Mouse (Mus musculus) heart, embryonic 13.5 days (tissue): ENCODE measurements around the gene Cxcl14. TPM values are rescaled to one million over a fixed set of nuclear protein-coding genes. Genes with fewer than 3 reads are reported as not detected.

Source experiments
- ATAC-seq: fragments of 200-750 bp; cut with Nextera tagmentation; 2 replicates; pipeline ENCODE4 v1.8.0; 2017; ENCODE audit warnings: moderate TSS enrichment; ENCODE audit not compliant: insufficient number of reproducible peaks, low FRiP score, low TSS enrichment; ENCODE audit errors: extremely low read depth
- H3K27ac ChIP-seq: fragments of 300-500 bp; sonication (generic); replicated peaks from 2 replicates; pipeline ENCODE4 v1.5.1; 2015; ENCODE audit warnings: moderate library complexity, mild to moderate bottlenecking, inconsistent platforms
- H3K27me3 ChIP-seq: fragments of 300-500 bp; sonication (generic); replicated peaks from 2 replicates; pipeline ENCODE4 v1.6.1; 2015; ENCODE audit warnings: mild to moderate bottlenecking, inconsistent platforms
- H3K36me3 ChIP-seq: fragments of 300-500 bp; sonication (generic); 2 replicates; pipeline ENCODE4 v1.6.1; 2015; ENCODE audit warnings: mild to moderate bottlenecking, inconsistent platforms
- H3K4me1 ChIP-seq: fragments of 300-500 bp; sonication (generic); 2 replicates; pipeline ENCODE4 v1.6.1; 2015; ENCODE audit warnings: inconsistent platforms
- H3K4me2 ChIP-seq: fragments of 300-500 bp; sonication (generic); 2 replicates; pipeline ENCODE4 v1.6.1; 2015; ENCODE audit warnings: inconsistent platforms, mild to moderate bottlenecking, moderate library complexity
- H3K4me3 ChIP-seq: fragments of 300-500 bp; sonication (generic); 2 replicates; pipeline ENCODE4 v1.5.1; 2015; ENCODE audit warnings: moderate library complexity, mild to moderate bottlenecking, inconsistent platforms
- H3K9ac ChIP-seq: fragments of 300-500 bp; sonication (generic); 2 replicates; pipeline ENCODE4 v1.6.1; 2015; ENCODE audit warnings: inconsistent platforms, mild to moderate bottlenecking, moderate library complexity
- H3K9me3 ChIP-seq: fragments of 300-500 bp; sonication (generic); 2 replicates; pipeline ENCODE4 v1.6.1; 2016; ENCODE audit warnings: inconsistent platforms
- WGBS: fragments of 180-500 bp; shearing (Covaris S2); methylation state at CpG from one replicate; pipeline ENCODE4 v1.1.7; 2015; ENCODE audit warnings: mixed read lengths; 5-methylcytosine and 5-hydroxymethylcytosine counted together
- polyA plus RNA-seq: library from polyadenylated mRNA; unstranded; fragments of >200 nt; fragmentation: Nextera tagmentation; extraction: Ambion mirVana; gene quantifications from 2 replicates; pipeline ENCODE4 v1.2.1, GENCODE M21; 2015

Gene Cxcl14
- polyA plus RNA-seq, 1 experiment from 2014 or later: 1.9 TPM

GRCm38 (mm10) chr13:56262269-56262668 lies 34.1 kb downstream of the Cxcl14 start:
- H3K4me2 ChIP-seq: no peak overlapping the region
- no peak overlapping the region for H3K9ac ChIP-seq
- ATAC-seq: no peak
- H3K4me3 ChIP-seq: no peak overlapping the region
- H3K27ac ChIP-seq: no peak overlapping the region
- H3K9me3 ChIP-seq: no peaks in the 10 kb centered on the region
- peaks cover 9% of the 10 kb centered on the region for H3K4me1 ChIP-seq
- H3K27me3 ChIP-seq: peaks cover 90% of the 10 kb centered on the region
- WGBS: 38% methylated on average over 4 of the region's 4 CpGs
- H3K36me3 ChIP-seq: no peaks in the 10 kb centered on the region

GRCm38 (mm10) chr13:56260344-56260780 lies 36.0 kb downstream of the Cxcl14 start:
- Histone ChIP-seq H3K4me2 (no peak overlapping the region), H3K27ac (no peak overlapping the region), H3K4me3 (no peak overlapping the region), H3K27me3 (peaks cover 100% of the 10 kb centered on the region), H3K9me3 (no peaks in the 10 kb centered on the region), H3K36me3 (no peaks in the 10 kb centered on the region), H3K4me1 (peaks cover 9% of the 10 kb centered on the region), H3K9ac (no peak overlapping the region)
- ATAC-seq: no peak
- 4% methylated on average over 17 of the region's 17 CpGs for WGBS

GRCm38 (mm10) chr13:56259926-56260250 lies 36.5 kb downstream of the Cxcl14 start:
- peaks cover 9% of the 10 kb centered on the region for H3K4me1 ChIP-seq
- no peak overlapping the region for H3K4me3 ChIP-seq
- 2% methylated on average over 5 of the region's 5 CpGs for WGBS
- no peak overlapping the region for H3K9ac ChIP-seq
- H3K27ac ChIP-seq: no peak overlapping the region
- H3K4me2 ChIP-seq: no peak overlapping the region
- ATAC-seq: no peak
- H3K36me3 ChIP-seq: no peaks in the 10 kb centered on the region
- H3K27me3 ChIP-seq: peaks cover 100% of the 10 kb centered on the region
- H3K9me3 ChIP-seq: no peaks in the 10 kb centered on the region

GRCm38 (mm10) chr13:56259021-56259925 lies 37.1 kb downstream of the Cxcl14 start:
- Histone ChIP-seq H3K4me3 (peak overlapping the region; percentile 34), H3K27ac (no peak overlapping the region), H3K9ac (no peak overlapping the region), H3K9me3 (no peaks in the 10 kb centered on the region), H3K4me2 (peak overlapping the region; percentile 61), H3K36me3 (no peaks in the 10 kb centered on the region), H3K27me3 (peaks cover 100% of the 10 kb centered on the region), H3K4me1 (peaks cover 9% of the 10 kb centered on the region)
- no peak for ATAC-seq
- WGBS: under 1% methylated on average over 55 of the region's 55 CpGs

- WGBS: 2% methylated on average over 52 of the region's 52 CpGs
- H3K4me1 ChIP-seq: peaks cover 9% of the 10 kb centered on the region
- H3K27me3 ChIP-seq: peaks cover 100% of the 10 kb centered on the region
- H3K9me3 ChIP-seq: no peaks in the 10 kb centered on the region
- H3K36me3 ChIP-seq: no peaks in the 10 kb centered on the region
- ATAC-seq: no peak
- H3K27ac ChIP-seq: no peak overlapping the region
- peak overlapping the region; percentile 61 for H3K4me2 ChIP-seq
- no peak overlapping the region for H3K9ac ChIP-seq
- H3K4me3 ChIP-seq: peak overlapping the region; percentile 34
Observed at GRCm38 (mm10) chr13:56258196-56259020, 37.9 kb downstream of the Cxcl14 start.

GRCm38 (mm10) chr13:56257469-56258153 lies 38.7 kb downstream of the Cxcl14 start:
- WGBS: 8% methylated on average over 12 of the region's 12 CpGs
- Histone ChIP-seq H3K4me3 (no peak overlapping the region), H3K4me1 (peaks cover 9% of the 10 kb centered on the region), H3K27ac (no peak overlapping the region), H3K9ac (no peak overlapping the region), H3K36me3 (no peaks in the 10 kb centered on the region), H3K27me3 (peaks cover 100% of the 10 kb centered on the region), H3K9me3 (no peaks in the 10 kb centered on the region), H3K4me2 (no peak overlapping the region)
- ATAC-seq: no peak

- no peak for ATAC-seq
- peaks cover 17% of the 10 kb centered on the region for H3K4me1 ChIP-seq
- no peaks in the 10 kb centered on the region for H3K36me3 ChIP-seq
- no peak overlapping the region for H3K27ac ChIP-seq
- WGBS: 19% methylated on average over 14 of the region's 14 CpGs
- H3K27me3 ChIP-seq: peaks cover 100% of the 10 kb centered on the region
- H3K9me3 ChIP-seq: no peaks in the 10 kb centered on the region
- H3K4me2 ChIP-seq: no peak overlapping the region
- H3K4me3 ChIP-seq: no peak overlapping the region
- no peak overlapping the region for H3K9ac ChIP-seq
Observed at GRCm38 (mm10) chr13:56256716-56257299, 39.5 kb downstream of the Cxcl14 start.

GRCm38 (mm10) chr13:56253379-56253778 lies 43.0 kb downstream of the Cxcl14 start:
- H3K9me3 ChIP-seq: no peaks in the 10 kb centered on the region
- no peak overlapping the region for H3K9ac ChIP-seq
- peaks cover 12% of the 10 kb centered on the region for H3K4me1 ChIP-seq
- no peak overlapping the region for H3K4me3 ChIP-seq
- H3K27me3 ChIP-seq: peaks cover 100% of the 10 kb centered on the region
- 16% methylated on average over 3 of the region's 3 CpGs for WGBS
- H3K36me3 ChIP-seq: no peaks in the 10 kb centered on the region
- H3K4me2 ChIP-seq: no peak overlapping the region
- no peak overlapping the region for H3K27ac ChIP-seq
- ATAC-seq: no peak

GRCm38 (mm10) chr13:56252783-56253182 lies 43.6 kb downstream of the Cxcl14 start:
- no peak for ATAC-seq
- peaks cover 100% of the 10 kb centered on the region for H3K27me3 ChIP-seq
- 16% methylated on average over 8 of the region's 8 CpGs for WGBS
- peak overlapping the region; percentile 44; the same call in 1 of the 2 replicates for H3K4me3 ChIP-seq
- H3K9ac ChIP-seq: no peak overlapping the region
- H3K9me3 ChIP-seq: no peaks in the 10 kb centered on the region
- peaks cover 11% of the 10 kb centered on the region for H3K4me1 ChIP-seq
- H3K4me2 ChIP-seq: peak overlapping the region; percentile 68
- H3K27ac ChIP-seq: no peak overlapping the region
- no peaks in the 10 kb centered on the region for H3K36me3 ChIP-seq

- H3K9ac ChIP-seq: peak within 1 kb of the TSS; percentile 30; the same call in 1 of the 2 replicates
Observed at GRCm38 (mm10) chr13:56251924-56252619, 44.3 kb downstream of the Cxcl14 start, which contains the start of gene Neurog1. Gene Neurog1 (minus strand): TSS chr13:56252163.

More at GRCm38 (mm10) chr13:56251924-56252619, 44.3 kb downstream of the Cxcl14 start, which contains the start of gene Neurog1:
- ATAC-seq: no peak
- Histone ChIP-seq H3K27me3 (peaks cover 100% of the 10 kb centered on the region), H3K27ac (no peak within 1 kb of the TSS), H3K4me1 (peaks cover 11% of the 10 kb centered on the region), H3K4me3 (peak within 1 kb of the TSS; percentile 44), H3K4me2 (peak within 1 kb of the TSS; percentile 68), H3K9me3 (no peaks in the 10 kb centered on the region), H3K36me3 (no peaks in the 10 kb centered on the region)
- 1% methylated on average over 65 of the region's 65 CpGs for WGBS
